Mouse (Mus musculus) bone marrow macrophage, adult 2 months (primary cell): Measurements from ENCODE around the gene Dpep3.

Experiments
- CTCF ChIP-seq: IDR thresholded peaks from 2 replicates; pipeline ENCODE4 v1.5.1; 2012; ENCODE audit warnings: low read depth, mild to moderate bottlenecking, low read length, moderate library complexity
- POLR2A ChIP-seq: IDR thresholded peaks from 2 replicates; pipeline ENCODE4 v1.6.1; 2012; ENCODE audit warnings: mild to moderate bottlenecking, low read depth, low read length, borderline replicate concordance

DNA sequence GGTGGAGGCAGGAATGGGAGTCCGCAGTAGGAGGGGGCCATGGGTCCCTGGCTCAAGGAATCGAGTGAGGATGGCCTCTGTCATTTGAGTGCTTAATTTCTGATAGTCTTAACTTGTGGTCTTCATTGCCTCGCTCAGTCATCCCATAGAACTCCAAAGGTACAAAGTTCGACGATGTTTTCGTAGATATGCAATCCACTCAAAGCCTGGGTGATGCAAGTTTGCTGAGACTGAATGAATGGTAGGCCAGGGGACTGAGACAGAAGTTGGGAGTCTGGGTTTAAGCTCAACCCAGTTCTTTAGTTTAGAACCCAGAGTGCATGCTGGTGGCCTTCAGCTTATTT lies 32.4 kb upstream of the Dpep3 start, which contains the start of gene Ddx28:
- no peak for TF ChIP-seq CTCF
- no peak for TF ChIP-seq POLR2A
